Mouse (Mus musculus) G1E (cell line): ENCODE results near the gene Pcsk7.

ENCODE experiments used
- CTCF ChIP-seq: IDR thresholded peaks from 2 replicates; pipeline ENCODE4 v1.5.1; 2012; ENCODE audit warnings: low read depth, low read length, inconsistent platforms, mixed read lengths
- GATA1 ChIP-seq: IDR thresholded peaks from 2 replicates; pipeline ENCODE4 v1.6.1; 2012; ENCODE audit warnings: borderline replicate concordance, low read length, inconsistent platforms, mixed read lengths
- GATA2 ChIP-seq: IDR thresholded peaks from 2 replicates; pipeline ENCODE4 v1.6.1; 2012; ENCODE audit warnings: low read depth, low read length, inconsistent platforms, borderline replicate concordance
- POLR2AphosphoS5 ChIP-seq: IDR thresholded peaks from 2 replicates; pipeline ENCODE4 v1.6.1; 2012; ENCODE audit warnings: low read depth, low read length, inconsistent platforms; ENCODE audit not compliant: insufficient replicate concordance

DNA sequence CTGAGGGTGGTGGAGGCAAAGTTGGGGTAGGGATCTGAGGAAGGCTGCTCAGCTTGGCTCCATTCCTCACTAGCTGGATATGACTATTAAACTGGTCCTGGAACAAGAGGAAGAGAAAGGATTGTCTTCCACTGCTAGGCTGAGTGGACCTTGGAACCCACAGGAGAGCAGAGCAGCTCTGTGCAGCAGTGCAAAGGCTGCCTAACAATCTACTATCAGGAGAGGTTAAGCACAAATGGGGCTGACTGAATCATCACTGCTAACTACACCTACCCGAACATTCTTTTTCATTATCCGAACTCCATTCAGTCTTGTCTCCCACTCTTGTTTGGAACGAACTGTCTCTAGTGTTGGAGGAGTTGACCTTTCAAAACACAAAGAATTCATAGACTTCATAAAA lies 37.1 kb upstream of the Pcsk7 start:
- TF ChIP-seq CTCF (no peak), POLR2AphosphoS5 (no peak), GATA2 (no peak), GATA1 (no peak)
